Mouse (Mus musculus) CH12F3 (cell line): Measurements from ENCODE around the gene Cpne6.

Experiments used
- in situ Hi-C: fragments of 300-500 bp; cut with MboI; formaldehyde crosslinking; loops from 2 replicates; pipeline ENCODE4 v1.14.3; 2020; ENCODE audit warnings: low sequenced_read_pairs

Gene Cpne6

GRCm38 (mm10) chr14:55496761-55497448 lies 13.3 kb upstream of the Cpne6 start:
- in situ Hi-C loops: no loop called here

- in situ Hi-C loops: no loop called here
Measured at GRCm38 (mm10) chr14:55497449-55497821, 12.8 kb upstream of the Cpne6 start.

- in situ Hi-C loops: no loop called here
Measured at GRCm38 (mm10) chr14:55505612-55506011, 4.6 kb upstream of the Cpne6 start.

- in situ Hi-C loops: no loop called here
Measured at GRCm38 (mm10) chr14:55507801-55508200, 2.4 kb upstream of the Cpne6 start.

- in situ Hi-C loops: no loop called here
Measured at GRCm38 (mm10) chr14:55509540-55509939, 705 bp upstream of the Cpne6 start.

GRCm38 (mm10) chr14:55511037-55511436 lies 792 bp downstream of the Cpne6 start:
- in situ Hi-C loops: no loop called here

- in situ Hi-C loops: no loop called here
Measured at GRCm38 (mm10) chr14:55513927-55514326, 3.7 kb downstream of the Cpne6 start.

GRCm38 (mm10) chr14:55515846-55516245 lies 5.6 kb downstream of the Cpne6 start:
- in situ Hi-C loops: no loop called here

- in situ Hi-C loops: no loop called here
Measured at GRCm38 (mm10) chr14:55518897-55519296, 8.7 kb downstream of the Cpne6 start.

- in situ Hi-C loops: no loop called here
Measured at GRCm38 (mm10) chr14:55519604-55520003, 9.4 kb downstream of the Cpne6 start.

GRCm38 (mm10) chr14:55520451-55521361 lies 10.5 kb downstream of the Cpne6 start:
- in situ Hi-C loops: no loop called here

- in situ Hi-C loops: no loop called here
Measured at GRCm38 (mm10) chr14:55524062-55524461, 13.8 kb downstream of the Cpne6 start.

GRCm38 (mm10) chr14:55524785-55525184 lies 14.5 kb downstream of the Cpne6 start, which contains the start of gene Nrl:
Gene Nrl (minus strand): TSS chr14:55524981.
- in situ Hi-C loops: no loop called here

GRCm38 (mm10) chr14:55526674-55527073 lies 16.4 kb downstream of the Cpne6 start:
- in situ Hi-C loops: no loop called here

- in situ Hi-C loops: no loop called here
Measured at GRCm38 (mm10) chr14:55527940-55528339, 17.7 kb downstream of the Cpne6 start.

- in situ Hi-C loops: loop anchor here (5.0 kb wide), 1 partner anchor 34 kb away; no protein-coding TSS in a partner anchor
Measured at GRCm38 (mm10) chr14:55536116-55536745, 26.0 kb downstream of the Cpne6 start.

- in situ Hi-C loops: no loop called here
Measured at GRCm38 (mm10) chr14:55540067-55540786, 30.0 kb downstream of the Cpne6 start, which contains the start of gene Pck2. Gene Pck2 (plus strand): TSS chr14:55540266.

GRCm38 (mm10) chr14:55540787-55541321 lies 30.6 kb downstream of the Cpne6 start:
- in situ Hi-C loops: no loop called here

- in situ Hi-C loops: no loop called here
Measured at GRCm38 (mm10) chr14:55542268-55542667, 32.0 kb downstream of the Cpne6 start.

- in situ Hi-C loops: no loop called here
Measured at GRCm38 (mm10) chr14:55544334-55544733, 34.1 kb downstream of the Cpne6 start.
